Mouse (Mus musculus) embryonic facial prominence, embryonic 10.5 days (tissue): Measurements from ENCODE around the gene Ndufs6. TPM values are rescaled to one million over a fixed set of nuclear protein-coding genes. Genes with fewer than 3 reads are reported as not detected.

Experiments used
- DNase-seq: peaks from one replicate; pipeline ENCODE4 v3.0.0-alpha.2; 2017; ENCODE audit warnings: low spot score
- H3K27ac ChIP-seq: fragments of 300-500 bp; sonication (generic); replicated peaks from 2 replicates; pipeline ENCODE4 v1.5.1; 2016; ENCODE audit warnings: mild to moderate bottlenecking
- H3K27me3 ChIP-seq: fragments of 300-500 bp; sonication (generic); replicated peaks from 2 replicates; pipeline ENCODE4 v1.6.1; 2016; ENCODE audit warnings: low read depth, mild to moderate bottlenecking; ENCODE audit not compliant: poor library complexity, severe bottlenecking
- H3K36me3 ChIP-seq: fragments of 300-500 bp; sonication (generic); replicated peaks from 2 replicates; pipeline ENCODE4 v1.6.1; 2016; ENCODE audit warnings: mild to moderate bottlenecking, moderate library complexity
- H3K4me1 ChIP-seq: fragments of 300-500 bp; sonication (generic); 2 replicates; pipeline ENCODE4 v1.6.1; 2016
- H3K4me3 ChIP-seq: fragments of 300-500 bp; sonication (generic); 2 replicates; pipeline ENCODE4 v1.5.1; 2016; ENCODE audit warnings: mild to moderate bottlenecking, moderate library complexity
- H3K9me3 ChIP-seq: fragments of 300-500 bp; sonication (generic); 2 replicates; pipeline ENCODE4 v1.6.1; 2016; ENCODE audit warnings: mild to moderate bottlenecking
- WGBS: fragments of 180-500 bp; shearing (Covaris S2); methylation state at CpG from one replicate; pipeline ENCODE4 v1.1.7; 2016; 5-methylcytosine and 5-hydroxymethylcytosine counted together
- polyA plus RNA-seq: library from polyadenylated mRNA; unstranded; fragments of >200 nt; fragmentation: Nextera tagmentation; extraction: Ambion mirVana; gene quantifications from 2 replicates; pipeline ENCODE4 v1.2.1, GENCODE M21; 2016

Gene Ndufs6
- polyA plus RNA-seq: 401 and 406 TPM in 2 replicates

DNA sequence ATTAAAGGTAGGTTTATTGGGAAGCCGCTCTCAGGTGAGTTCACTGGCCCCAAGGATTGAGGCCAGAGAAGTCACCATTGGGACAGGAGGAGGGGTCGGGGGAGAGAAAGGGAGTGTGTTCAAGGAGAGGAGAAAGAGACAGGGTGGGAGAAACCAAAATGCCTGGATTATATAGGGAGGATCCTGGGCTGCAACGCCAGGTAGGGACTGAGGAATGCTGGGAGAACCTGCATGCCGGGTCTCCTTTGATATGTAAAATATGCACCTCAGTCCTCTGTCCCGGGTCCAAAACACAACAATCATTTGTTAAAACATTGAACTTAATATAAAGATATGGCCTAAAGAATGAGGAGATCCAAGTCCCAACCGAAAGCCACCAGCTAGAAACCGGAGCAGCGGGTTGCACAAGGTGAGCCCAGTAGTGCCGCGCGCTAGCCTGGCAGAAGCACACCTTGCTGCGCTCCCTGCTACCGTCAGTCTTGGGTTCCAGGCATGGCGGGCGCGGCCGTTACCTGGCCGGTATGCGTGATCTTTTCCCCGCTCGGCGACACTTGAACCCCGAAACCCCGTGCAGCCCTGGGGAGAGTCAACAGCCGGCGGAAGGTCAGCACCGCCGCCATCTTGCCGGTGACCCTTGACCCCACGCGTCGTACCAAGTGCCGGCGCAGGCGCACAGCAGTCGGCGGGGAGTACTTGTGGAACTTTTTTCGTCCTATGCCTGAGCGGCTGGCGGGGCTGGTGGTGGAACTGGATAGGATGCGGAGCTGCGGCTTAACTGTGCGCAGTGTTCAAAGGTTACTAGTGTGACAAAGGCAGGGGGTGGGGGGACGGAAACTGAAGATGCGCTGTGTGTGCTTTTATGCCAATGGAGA, at the start of gene Ndufs6, which contains the start of gene Mrpl36:
Gene Ndufs6, minus strand, starts transcription at position 716 of the 872 bp plus-strand sequence.
Gene Mrpl36, plus strand, starts transcription at position 687 of the 872 bp plus-strand sequence.
- peak within 1 kb of the TSS; percentile 80 for H3K4me3 ChIP-seq
- peak; percentile 94 for DNase-seq
- WGBS: 1% methylated on average over 45 of the region's 45 CpGs
- H3K36me3 ChIP-seq: peaks cover 36% of the 10 kb centered on the region
- H3K9me3 ChIP-seq: no peaks in the 10 kb centered on the region
- H3K4me1 ChIP-seq: peaks cover 32% of the 10 kb centered on the region
- no peaks in the 10 kb centered on the region for H3K27me3 ChIP-seq
- peak within 1 kb of the TSS; percentile 90 for H3K27ac ChIP-seq

DNA sequence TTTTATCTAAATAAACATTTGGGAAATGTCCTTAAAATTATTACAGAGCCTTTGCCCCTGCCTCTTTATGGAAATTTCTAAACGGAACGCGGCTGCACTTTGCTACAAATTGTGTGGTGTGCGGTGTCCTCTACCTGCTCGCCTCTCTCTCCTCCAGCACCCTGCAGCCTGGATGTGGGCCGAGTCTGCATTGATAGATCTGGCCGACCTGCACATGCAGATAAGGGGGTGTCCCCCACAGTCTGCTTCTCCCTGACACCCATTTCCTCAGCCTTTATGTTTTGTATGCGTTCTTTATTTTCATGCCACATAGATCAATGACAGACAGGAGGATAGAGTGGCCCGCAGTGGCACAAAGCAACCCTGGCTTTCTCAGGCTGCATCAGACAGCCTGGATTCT, 49.3 kb upstream of the Ndufs6 start:
- Histone ChIP-seq H3K4me1 (0 out of 2 replicates have a peak, but pooled peaks cover 2% of the 10 kb centered on the region), H3K27ac (no peak overlapping the region), H3K27me3 (no peaks in the 10 kb centered on the region), H3K36me3 (no peaks in the 10 kb centered on the region), H3K4me3 (no peak overlapping the region), H3K9me3 (no peaks in the 10 kb centered on the region)
- DNase-seq: no peak
- WGBS: 90% methylated on average over 9 of the region's 9 CpGs

- Histone ChIP-seq H3K36me3 (no peaks in the 10 kb centered on the region), H3K4me3 (no peak overlapping the region), H3K9me3 (no peaks in the 10 kb centered on the region), H3K27ac (no peak overlapping the region), H3K4me1 (0 out of 2 replicates have a peak, but pooled peaks cover 2% of the 10 kb centered on the region), H3K27me3 (no peaks in the 10 kb centered on the region)
- no peak for DNase-seq
- WGBS: 69% methylated on average over 2 of the region's 2 CpGs
Measured at GRCm38 (mm10) chr13:73374612-73375011, 46.3 kb upstream of the Ndufs6 start.

DNA sequence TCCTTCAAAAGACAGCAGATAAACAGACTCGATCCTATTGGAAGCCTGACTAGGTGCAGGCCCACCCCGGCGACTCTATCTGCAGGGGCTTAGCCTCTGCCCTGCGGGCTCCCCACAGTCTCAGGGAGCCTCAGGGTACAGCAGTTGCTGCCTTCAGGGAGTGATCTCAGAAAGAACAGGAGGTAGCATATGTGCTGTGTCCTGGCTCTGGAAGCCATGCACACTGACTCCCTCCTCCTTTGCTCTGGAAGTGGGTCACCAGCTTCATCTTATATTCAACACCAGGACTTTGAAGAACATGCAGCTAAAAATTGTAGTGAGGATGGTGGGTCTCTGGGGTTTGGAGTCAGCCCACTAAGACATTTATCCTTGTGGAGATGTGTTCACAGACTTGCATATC, 45.0 kb upstream of the Ndufs6 start:
- no peaks in the 10 kb centered on the region for H3K36me3 ChIP-seq
- DNase-seq: no peak
- H3K27ac ChIP-seq: no peak overlapping the region
- no peaks in the 10 kb centered on the region for H3K27me3 ChIP-seq
- WGBS: 82% methylated on average over 4 of the region's 4 CpGs
- no peaks in the 10 kb centered on the region for H3K9me3 ChIP-seq
- 0 out of 2 replicates have a peak, but pooled peaks cover 2% of the 10 kb centered on the region for H3K4me1 ChIP-seq
- H3K4me3 ChIP-seq: no peak overlapping the region

- H3K27ac ChIP-seq: no peak overlapping the region
Measured at GRCm38 (mm10) chr13:73357106-73357505, 28.8 kb upstream of the Ndufs6 start.

DNA sequence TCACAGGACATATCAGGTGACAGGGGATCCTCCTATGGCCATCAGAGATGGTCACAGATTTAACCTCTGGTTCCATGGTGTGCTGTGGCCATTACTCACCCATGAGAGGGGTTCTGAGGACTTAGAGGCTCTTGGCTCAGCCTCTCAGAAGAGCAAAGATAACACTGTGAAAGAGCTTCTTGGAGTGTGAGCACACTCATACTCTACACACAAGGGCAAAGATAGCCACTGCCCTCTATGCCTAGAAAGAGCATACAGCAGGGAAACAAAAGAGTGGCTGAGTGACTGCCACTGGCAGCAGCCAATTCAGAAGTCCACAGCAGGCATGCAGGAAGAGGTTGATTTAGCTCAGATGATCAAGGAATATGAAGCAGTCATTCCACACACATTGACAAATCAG, 24.1 kb upstream of the Ndufs6 start:
- Histone ChIP-seq H3K4me1 (peaks cover 4% of the 10 kb centered on the region; the same call in 1 of the 2 replicates), H3K9me3 (no peaks in the 10 kb centered on the region), H3K27ac (no peak overlapping the region), H3K36me3 (no peaks in the 10 kb centered on the region), H3K4me3 (no peak overlapping the region), H3K27me3 (no peaks in the 10 kb centered on the region)
- DNase-seq: no peak

More at GRCm38 (mm10) chr13:73357106-73357505, 28.8 kb upstream of the Ndufs6 start:
- Histone ChIP-seq H3K4me3 (no peak overlapping the region), H3K36me3 (no peaks in the 10 kb centered on the region), H3K9me3 (no peaks in the 10 kb centered on the region), H3K27me3 (no peaks in the 10 kb centered on the region), H3K4me1 (peaks cover 4% of the 10 kb centered on the region; the same call in 1 of the 2 replicates)
- 82% methylated on average over 3 of the region's 3 CpGs for WGBS
- no peak for DNase-seq

GRCm38 (mm10) chr13:73351910-73352309, 23.6 kb upstream of the Ndufs6 start:
- no peaks in the 10 kb centered on the region for H3K27me3 ChIP-seq
- H3K4me1 ChIP-seq: peaks cover 8% of the 10 kb centered on the region
- no peak overlapping the region for H3K4me3 ChIP-seq
- H3K27ac ChIP-seq: no peak overlapping the region
- no peaks in the 10 kb centered on the region for H3K9me3 ChIP-seq
- 66% methylated on average over 3 of the region's 3 CpGs for WGBS
- DNase-seq: no peak
- H3K36me3 ChIP-seq: no peaks in the 10 kb centered on the region

DNA sequence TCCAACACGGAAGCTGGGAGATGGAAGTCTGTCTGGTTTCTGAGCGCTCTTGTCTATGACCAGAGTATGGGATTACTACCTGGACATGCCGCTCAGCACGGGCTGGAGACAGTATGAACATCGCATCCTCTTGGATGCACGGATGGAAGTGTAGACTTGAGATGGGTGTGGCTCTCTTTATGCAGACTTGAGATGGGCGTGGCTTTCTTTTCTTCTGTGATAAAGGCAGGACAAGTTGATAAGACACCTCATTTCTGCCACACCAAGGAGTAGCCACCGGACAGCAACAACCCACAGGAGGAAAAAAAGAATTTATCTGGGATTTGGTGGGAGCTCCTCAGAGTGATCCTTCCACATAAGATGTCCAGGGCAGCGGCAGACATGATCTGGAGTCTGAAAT, 22.4 kb upstream of the Ndufs6 start:
- H3K4me3 ChIP-seq: no peak overlapping the region

GRCm38 (mm10) chr13:73347922-73348650, 19.7 kb upstream of the Ndufs6 start:
- Histone ChIP-seq H3K9me3 (no peaks in the 10 kb centered on the region), H3K4me1 (peaks cover 15% of the 10 kb centered on the region), H3K27me3 (no peaks in the 10 kb centered on the region), H3K4me3 (no peak overlapping the region), H3K27ac (no peak overlapping the region), H3K36me3 (no peaks in the 10 kb centered on the region)
- no peak for DNase-seq
- 89% methylated on average over 7 of the region's 7 CpGs for WGBS

More for the DNA sequence above, 22.4 kb upstream of the Ndufs6 start:
- H3K27me3 ChIP-seq: no peaks in the 10 kb centered on the region
- no peak overlapping the region for H3K27ac ChIP-seq
- no peak for DNase-seq
- H3K4me1 ChIP-seq: peaks cover 15% of the 10 kb centered on the region
- H3K9me3 ChIP-seq: no peaks in the 10 kb centered on the region
- WGBS: 88% methylated on average over 9 of the region's 9 CpGs
- H3K36me3 ChIP-seq: no peaks in the 10 kb centered on the region

- no peaks in the 10 kb centered on the region for H3K36me3 ChIP-seq
- H3K4me3 ChIP-seq: no peak overlapping the region
- H3K27ac ChIP-seq: peak overlapping the region; percentile 80
- peaks cover 15% of the 10 kb centered on the region for H3K4me1 ChIP-seq
- no peaks in the 10 kb centered on the region for H3K9me3 ChIP-seq
- DNase-seq: no peak
- WGBS: 65% methylated on average over 3 of the region's 3 CpGs
- no peaks in the 10 kb centered on the region for H3K27me3 ChIP-seq
Measured at GRCm38 (mm10) chr13:73347171-73347570, 18.8 kb upstream of the Ndufs6 start.

GRCm38 (mm10) chr13:73346743-73347142, 18.4 kb upstream of the Ndufs6 start:
- peak overlapping the region; percentile 80 for H3K27ac ChIP-seq
- H3K27me3 ChIP-seq: no peaks in the 10 kb centered on the region
- H3K4me3 ChIP-seq: no peak overlapping the region
- no peaks in the 10 kb centered on the region for H3K9me3 ChIP-seq
- H3K36me3 ChIP-seq: no peaks in the 10 kb centered on the region
- peaks cover 16% of the 10 kb centered on the region for H3K4me1 ChIP-seq
- WGBS: 66% methylated on average over 4 of the region's 4 CpGs
- peak; percentile 23 for DNase-seq

GRCm38 (mm10) chr13:73346131-73346530, 17.8 kb upstream of the Ndufs6 start:
- 18% methylated on average over 2 of the region's 2 CpGs for WGBS
- H3K9me3 ChIP-seq: no peaks in the 10 kb centered on the region
- H3K36me3 ChIP-seq: no peaks in the 10 kb centered on the region
- peak overlapping the region; percentile 80 for H3K27ac ChIP-seq
- H3K4me1 ChIP-seq: peaks cover 23% of the 10 kb centered on the region
- H3K27me3 ChIP-seq: no peaks in the 10 kb centered on the region
- DNase-seq: peak; percentile 63
- H3K4me3 ChIP-seq: no peak overlapping the region
